Mouse (Mus musculus): ENCODE measurements around the gene Id2.

Id2 gene

GRCm38 (mm10) chr12:25104541-25104940, 7.6 kb upstream of the Id2 start:
- DNase-seq (ENCODE audit: low read depth): peak; percentile 24

- no peak for DNase-seq (ENCODE audit: low read depth)
Measured at GRCm38 (mm10) chr12:25103911-25104310, 7.0 kb upstream of the Id2 start.

DNA sequence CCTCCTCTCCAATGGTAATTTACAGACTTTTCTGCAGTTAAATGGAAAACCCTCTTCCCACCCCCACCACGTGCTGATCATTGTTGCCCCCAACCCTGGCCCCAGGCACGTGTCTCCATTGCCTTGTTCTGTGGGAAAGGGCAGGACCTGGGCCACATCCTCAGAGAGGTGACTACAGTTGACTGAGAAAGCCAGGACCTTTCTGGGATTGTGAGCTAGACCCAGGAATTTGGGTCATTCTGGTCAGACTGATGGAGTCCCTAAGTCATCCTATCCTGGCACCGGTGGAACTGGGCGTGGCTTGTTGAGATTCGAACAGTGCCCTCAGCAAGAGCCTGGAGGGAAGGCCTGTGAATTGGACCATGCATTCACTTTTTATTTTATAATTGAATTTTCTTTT, 4.4 kb upstream of the Id2 start:
- DNase-seq (ENCODE audit: low read depth): peak; percentile 36

DNA sequence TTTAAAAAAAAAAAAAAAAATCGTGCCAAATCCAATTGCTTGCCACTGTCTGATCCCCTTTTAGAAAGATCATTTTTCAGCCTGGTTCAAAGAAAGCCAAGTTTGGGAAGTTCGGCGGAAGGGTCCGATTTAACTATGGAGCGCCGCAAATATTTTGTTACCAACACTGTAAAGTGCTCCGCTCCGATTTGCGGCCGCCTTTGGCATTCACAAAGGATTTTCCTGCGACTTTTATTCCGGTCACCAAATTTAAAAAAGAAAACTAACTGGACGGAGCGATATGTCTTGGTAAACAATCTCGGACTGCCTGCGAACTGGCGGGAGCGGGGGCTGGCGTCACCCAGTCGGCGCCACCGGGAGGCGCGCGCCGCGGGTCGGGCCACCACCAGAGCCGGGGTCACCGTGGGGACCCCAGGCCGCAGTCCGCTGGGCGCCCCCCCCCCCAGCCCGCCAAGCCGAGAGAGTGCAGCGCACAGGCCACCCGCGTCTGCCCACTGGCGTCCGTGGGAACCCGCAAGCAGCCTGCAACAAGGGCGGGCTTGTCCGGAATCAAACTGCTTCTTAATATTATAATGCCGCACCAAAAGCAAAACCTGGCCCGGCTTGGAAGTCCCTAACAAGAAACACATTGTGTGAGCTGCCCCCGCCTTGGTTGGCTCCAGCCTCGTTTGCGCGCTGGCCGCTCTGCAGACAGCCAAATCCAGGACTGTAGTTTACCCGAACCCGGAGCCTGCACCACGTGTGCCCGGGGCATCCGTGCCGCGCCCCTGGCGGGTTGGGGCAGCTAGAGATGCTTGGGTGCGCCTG, 3.7 kb upstream of the Id2 start:
- DNase-seq (ENCODE audit: low read depth): peak; percentile 89

- peak; percentile 63 for DNase-seq (ENCODE audit: low read depth)
Measured at GRCm38 (mm10) chr12:25099563-25100408, 2.8 kb upstream of the Id2 start.

GRCm38 (mm10) chr12:25099313-25099562, 2.3 kb upstream of the Id2 start:
- DNase-seq (ENCODE audit: low read depth): peak; percentile 80

DNA sequence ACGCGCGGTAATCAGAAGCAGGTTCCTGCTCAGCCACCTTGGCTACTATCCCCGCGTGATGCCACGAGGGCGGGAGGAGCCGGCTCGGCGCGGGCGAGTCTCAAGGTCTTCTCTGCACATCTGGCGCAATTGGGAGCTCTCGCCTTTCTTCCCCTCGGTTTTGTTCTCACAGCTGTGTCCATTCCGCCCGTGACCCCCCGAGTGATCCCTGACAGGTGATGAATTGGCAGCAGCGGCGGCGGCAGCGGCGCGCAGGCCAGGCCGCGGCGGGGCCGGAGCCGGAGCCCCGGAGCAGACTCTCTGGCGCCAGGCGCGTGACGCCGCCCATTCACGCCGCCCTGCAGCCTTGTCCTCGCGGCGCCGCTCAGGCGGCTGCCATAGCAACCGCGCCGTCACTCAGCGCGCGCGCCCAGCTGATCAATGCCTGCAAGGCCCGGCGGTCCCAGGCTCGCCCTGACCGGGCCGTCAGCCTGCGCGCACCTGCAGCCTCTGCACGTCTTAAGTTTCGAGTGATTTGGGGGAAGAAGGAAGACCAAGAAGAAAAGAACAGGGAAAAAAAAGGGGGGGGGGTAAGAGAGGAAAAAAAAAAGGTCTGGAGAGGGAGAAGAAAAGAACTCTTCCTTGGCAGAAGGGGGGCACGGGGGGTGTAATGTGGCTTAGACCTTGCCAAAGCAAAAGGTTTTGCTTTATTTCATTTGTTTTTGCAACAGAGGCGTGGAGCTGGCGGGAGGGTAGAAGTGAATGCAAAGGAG, 1.8 kb upstream of the Id2 start:
- peak; percentile 98 for DNase-seq (ENCODE audit: low read depth)

- DNase-seq (ENCODE audit: low read depth): no peak
Measured at GRCm38 (mm10) chr12:25098161-25098550, 1.2 kb upstream of the Id2 start.

- DNase-seq (ENCODE audit: low read depth): peak; percentile 88
Measured at GRCm38 (mm10) chr12:25097210-25098160, 545 bp upstream of the Id2 start.

DNA sequence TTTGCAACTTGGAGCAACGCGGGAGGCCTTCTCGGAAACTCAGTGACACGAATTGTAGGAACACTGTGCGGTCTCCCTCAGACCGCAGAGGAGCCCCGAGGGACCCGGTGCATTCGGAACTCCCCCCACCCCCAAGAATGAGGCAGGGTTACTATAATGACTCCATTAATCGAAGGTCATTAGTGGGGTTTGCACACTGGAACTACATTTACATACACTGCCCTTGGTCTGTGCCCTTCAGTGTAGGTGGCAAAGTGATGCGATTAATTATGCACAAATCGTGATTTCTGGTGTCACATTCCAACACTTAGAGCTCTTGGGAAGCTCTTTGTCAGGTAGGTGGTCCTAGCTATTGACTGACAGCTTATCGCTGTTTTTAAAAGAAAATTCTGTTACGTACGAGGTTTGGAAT, 294 bp downstream of the Id2 start:
- DNase-seq (ENCODE audit: low read depth): peak; percentile 27

GRCm38 (mm10) chr12:25095974-25096639, 833 bp downstream of the Id2 start:
- DNase-seq (ENCODE audit: low read depth): peak; percentile 98

- no peak for DNase-seq (ENCODE audit: low read depth)
Measured at GRCm38 (mm10) chr12:25095538-25095937, 1.4 kb downstream of the Id2 start.

DNA sequence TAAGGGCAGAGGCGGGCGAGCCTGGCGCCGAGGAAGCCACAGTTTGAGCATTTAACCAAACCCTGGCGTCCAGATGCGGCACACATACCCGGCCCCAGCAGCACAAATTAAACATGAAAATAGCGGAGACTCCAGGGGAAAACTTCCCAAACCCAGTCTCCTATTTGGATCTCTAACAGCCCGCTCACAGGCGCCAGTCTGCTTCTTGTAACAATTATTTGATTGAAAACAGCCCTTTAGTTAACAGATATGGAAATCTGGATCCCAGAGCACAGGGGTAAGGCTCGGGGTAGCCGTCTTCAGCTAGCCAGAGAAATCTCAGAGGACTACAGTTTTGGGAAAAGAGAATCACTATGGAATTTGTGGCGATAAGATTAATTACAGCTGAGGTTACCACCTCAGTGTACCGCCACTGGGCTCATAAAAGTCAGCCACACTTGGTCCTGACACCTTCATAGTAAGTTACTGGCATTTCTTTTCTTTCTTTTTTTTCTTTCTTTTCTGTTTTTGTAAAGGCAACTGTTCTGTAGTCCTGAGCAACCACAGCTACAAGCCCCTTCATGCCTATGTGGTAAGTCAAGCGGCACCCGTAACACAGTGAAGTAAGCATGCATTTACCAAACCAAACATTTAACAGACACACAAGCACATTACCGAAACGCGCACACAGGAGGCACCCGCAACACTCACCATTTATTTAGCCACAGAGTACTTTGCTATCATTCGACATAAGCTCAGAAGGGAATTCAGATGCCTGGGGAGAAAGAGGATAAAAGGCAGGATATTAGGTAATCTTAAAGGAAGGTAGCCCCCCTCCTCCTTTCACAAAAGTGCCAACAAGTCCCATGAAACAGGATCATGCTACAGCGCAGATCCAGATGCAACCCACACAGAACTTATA, 2.1 kb downstream of the Id2 start:
- peak; percentile 62 for DNase-seq (ENCODE audit: low read depth)

- peak; percentile 15 for DNase-seq (ENCODE audit: low read depth)
Measured at GRCm38 (mm10) chr12:25093241-25093774, 3.6 kb downstream of the Id2 start.

- peak; percentile 48 for DNase-seq (ENCODE audit: low read depth)
Measured at GRCm38 (mm10) chr12:25092751-25093211, 4.2 kb downstream of the Id2 start.

GRCm38 (mm10) chr12:25092027-25092704, 4.8 kb downstream of the Id2 start:
- peak; percentile 94 for DNase-seq (ENCODE audit: low read depth)

GRCm38 (mm10) chr12:25089433-25089832, 7.5 kb downstream of the Id2 start:
- no peak for DNase-seq (ENCODE audit: low read depth)

DNA sequence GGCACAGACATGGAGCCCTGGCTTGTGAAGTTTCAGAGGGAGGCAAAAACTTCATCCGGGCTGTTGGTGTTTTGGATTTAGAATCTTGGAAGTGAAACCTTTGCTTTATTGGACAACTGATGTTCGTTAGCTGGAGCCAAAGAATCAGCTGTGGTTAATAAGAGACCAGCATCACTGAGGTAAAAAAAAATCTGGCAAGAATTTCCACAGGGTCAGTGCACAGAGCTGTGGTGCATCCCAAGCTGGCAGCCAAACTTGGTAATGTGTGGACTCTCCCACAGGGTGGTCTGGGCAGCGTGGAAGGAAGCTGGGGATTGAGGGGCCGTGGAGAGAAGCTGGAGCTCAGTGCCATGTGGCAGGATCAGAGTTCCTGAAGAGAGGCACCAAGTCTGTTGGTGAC, 10.0 kb downstream of the Id2 start:
- peak; percentile 25 for DNase-seq (ENCODE audit: low read depth)

All from NIH3T3 (cell line).